Mouse (Mus musculus): ENCODE data around the gene Cracr2a.

The Cracr2a gene

DNA sequence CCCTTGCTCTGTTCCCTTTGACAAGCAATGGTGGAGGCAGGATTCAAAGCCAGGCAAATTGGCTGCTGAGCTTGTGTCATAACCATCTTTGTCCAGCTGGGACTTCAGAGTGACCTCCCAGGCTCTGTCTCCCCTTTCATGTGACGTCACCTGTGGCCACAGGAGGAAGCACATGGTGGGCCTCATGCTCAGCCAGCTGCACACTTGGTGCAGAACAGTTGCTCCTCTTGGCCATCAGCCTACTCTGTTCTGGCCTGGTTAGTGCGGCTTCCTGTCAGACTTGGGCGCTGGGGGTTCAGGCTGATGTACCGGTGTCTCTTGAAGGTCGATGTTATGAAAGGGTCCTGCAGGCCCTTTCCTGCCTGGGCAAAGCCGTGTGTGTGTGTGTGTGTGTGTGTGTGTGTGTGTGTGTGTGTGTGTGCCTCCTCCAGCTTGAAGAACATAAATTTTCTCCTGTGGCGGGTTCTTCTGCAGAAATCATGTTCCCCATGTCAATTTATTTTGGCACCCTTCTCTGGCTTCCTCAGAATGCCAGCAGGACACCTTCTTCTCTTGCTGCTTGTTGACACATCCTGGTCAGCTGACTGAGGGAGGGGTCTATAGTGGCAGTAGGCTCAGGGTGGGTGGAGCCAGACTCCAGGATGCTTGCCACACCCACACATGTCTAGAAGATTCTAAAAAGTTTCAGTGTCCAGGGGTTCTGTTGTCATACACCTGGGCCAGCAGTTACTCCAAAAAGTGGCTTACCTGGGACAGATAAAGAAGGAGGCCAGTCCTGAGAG is 5.0 kb downstream of the Cracr2a start:
- no peak for DNase-seq (ENCODE audit: low spot score in 2 of 2)

DNA sequence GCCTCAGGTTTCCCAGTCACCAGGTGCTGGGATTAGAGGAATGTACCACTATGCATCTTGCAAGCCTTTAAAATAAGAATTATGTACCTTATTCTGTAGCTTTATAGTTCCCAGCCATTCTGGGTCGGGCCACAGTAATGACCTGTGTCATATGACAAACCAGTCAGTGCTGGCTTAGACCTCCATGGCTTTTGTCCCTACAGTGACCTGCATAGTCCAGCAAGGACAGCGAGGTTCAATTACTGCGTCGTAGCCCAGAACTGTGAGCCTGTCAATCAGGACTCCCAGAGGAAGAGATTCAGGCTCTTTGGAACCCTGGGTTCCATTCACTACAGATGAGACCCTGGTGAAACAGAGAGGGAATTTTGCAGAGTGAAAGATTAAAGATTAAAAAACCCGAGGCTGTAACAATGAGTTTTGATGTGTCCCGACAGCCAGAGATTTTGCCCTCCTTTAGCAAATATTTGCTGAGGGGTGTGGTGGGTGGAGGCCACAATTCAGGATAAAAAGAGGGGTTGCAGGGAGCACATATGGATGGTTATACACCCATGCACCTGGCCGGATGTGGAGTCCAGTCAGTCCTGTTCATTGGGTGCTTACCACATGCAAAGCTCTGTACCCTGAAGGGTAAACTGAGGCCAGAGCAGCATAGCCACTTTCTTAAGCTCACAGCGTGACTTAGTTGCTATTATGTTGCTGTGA is 10.9 kb downstream of the Cracr2a start:
- no peak for DNase-seq (ENCODE audit: low spot score in 2 of 2)

DNA sequence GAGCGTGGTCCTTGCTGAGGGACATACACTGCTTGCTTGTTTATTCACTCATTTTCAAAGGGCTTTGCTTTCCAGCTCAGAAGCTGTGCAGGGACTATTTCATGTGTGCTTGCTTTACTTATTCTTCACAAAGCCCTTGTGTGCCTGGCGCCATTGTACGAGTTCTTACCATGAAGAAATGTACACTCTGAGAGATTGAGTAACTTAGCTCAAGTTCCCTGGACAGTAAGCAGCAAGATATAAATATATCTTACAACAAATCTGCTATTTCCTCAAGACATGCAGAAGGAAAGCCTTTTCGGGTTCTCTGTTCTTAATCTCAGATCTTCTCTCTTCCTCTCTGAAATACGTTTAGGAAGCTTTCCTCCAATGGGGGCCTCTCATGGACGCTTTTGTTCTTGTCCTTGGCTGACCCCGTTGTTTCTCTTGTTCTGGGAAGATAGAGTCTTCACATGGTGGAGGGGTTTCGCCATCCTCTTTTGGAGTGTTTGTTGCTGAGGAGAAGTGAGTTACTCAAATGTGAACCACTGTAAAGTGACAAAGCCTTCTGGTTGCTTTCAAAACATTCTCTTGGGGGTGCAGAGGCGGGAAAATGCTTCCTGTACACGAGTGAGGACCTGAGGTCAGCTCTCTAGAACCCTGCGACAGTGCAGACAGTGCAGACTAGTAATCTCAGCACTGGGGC is 12.8 kb downstream of the Cracr2a start:
- DNase-seq (ENCODE audit: low spot score in 2 of 2): no peak

DNA sequence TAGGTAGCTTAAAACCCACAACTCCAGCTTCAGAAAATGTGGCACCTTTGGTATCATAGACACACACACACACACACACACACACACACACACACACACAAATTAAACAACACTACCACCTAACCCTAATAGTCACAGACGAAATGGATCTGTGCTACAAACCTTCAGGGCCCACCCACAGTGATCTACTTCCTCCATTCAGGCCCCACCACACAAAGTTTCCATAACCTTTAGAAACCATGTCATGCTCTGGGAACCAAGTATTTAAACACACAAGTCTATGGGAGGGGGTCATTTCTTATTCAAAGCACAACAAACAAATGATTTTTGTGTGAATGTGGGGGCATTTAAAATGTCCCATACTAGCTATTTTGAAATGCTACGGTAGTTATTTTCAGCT is 14.1 kb downstream of the Cracr2a start:
- no peak for DNase-seq (ENCODE audit: low spot score in 2 of 2)

DNA sequence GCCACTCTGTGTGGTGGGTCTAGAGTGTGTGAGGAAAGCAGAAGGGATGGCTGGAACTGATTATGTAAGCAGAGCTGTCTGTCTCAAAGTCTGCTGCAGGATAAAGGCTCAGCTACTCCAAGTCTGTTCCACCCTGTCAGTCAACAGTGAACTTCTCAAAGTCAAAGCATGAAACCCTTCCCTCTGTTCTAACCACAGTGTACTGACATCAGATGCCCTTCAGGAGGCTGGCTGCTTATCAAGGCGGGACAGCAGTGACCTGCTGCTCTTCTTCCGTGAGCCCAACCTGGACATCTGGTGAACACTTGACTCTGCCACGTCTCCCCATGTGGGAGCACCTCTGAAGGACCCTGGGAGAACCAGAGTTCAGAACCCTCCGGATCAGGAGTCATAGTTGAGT is 16.6 kb downstream of the Cracr2a start:
- no peak for DNase-seq (ENCODE audit: low spot score in 2 of 2)

DNA sequence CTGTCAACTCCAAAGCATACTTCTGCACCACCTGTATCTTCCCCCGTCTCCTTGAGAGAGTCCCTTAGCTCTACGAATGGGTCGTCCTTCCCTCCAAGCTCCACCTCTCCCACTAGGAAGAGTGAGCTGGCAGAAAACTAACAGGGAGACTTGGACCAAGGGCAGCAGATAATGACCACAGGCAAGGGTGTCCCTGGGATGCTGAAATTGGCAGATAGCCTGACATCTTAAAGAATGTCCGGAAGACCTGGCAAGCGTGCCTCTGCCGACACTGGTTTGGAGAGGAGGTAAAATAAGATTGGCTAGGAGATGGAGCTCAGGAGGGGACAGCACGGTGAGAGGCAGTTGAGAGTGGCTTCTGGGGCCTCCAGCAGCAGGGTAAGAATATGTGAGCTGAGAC is 17.2 kb downstream of the Cracr2a start:
- no peak for DNase-seq (ENCODE audit: low spot score in 2 of 2)

DNA sequence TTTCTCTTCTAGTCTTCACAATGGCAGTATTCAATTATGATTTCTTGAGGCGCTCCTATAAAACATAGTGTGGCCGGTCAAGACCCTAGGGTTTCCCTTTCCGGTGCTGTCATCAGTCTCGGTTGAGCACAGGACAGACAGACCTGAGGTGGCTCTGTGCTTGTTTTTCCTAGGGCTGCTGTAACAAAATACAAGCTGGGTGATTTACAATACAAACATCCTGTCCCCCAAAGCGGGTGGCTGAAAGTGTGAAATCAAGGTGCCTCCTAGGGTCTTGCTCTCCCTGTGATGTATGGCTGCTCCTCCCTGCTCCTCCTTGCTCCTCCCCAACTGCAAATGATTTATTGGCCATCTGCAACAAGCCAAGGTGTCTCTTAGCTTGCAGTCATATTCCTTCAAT is 17.7 kb downstream of the Cracr2a start:
- DNase-seq (ENCODE audit: low spot score in 2 of 2): no peak

DNA sequence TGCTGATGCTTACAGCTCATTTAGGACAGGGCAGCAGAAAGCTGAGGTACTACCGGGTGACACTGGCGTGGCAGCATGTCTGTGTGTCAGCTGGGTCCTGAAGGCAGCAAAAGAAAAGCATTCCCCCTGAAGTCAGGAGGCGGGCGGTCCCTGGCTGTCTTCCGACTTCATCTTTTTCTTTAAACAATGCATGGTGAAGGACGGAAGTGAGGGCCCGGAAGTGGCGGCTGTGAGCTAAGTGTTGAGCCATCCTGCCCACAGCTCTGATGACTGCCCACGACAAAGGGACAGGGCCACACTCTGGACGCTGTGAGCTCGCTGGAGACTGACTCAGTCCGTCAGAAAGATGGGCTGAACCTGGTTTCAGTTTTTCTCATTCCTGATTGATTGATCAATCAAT is 20.8 kb downstream of the Cracr2a start:
- no peak for DNase-seq (ENCODE audit: low spot score in 2 of 2)

DNA sequence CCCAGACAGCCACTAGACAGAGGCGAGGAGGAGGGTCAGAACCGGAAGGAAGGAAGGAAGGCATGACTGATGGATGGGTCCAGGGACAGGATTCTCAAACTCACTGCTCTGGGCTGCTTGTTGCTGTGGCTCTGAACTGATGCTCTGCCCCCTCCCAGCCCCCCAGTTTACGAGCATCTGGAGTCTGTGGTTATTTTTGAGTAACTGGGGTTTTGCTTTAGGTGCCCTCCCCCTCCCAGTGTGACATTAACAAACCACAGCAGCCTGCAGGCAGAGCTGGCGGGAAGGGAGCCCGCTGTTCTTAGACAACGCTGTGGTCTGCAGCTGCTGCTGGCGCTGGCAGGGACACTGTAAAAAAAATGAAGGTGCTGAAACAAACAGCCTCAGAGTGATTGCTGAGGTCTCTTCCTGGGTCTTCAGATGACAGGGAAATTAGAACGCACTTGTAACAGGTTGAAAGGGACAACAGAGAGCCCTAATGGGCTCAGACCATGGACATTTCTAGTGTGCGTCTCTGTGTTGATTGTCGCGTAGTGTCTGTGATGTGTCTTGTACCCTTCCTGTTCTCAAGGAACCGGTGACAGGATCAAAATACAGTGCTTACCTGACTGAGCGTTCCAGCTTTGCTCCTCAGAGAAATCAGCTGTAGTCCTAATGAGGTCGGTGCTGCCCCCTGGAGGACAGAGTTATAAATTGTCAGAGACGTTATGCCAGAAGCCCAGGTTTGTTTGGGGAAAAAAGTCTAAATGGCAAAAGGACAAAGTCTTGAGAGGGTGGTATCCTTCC is 21.4 kb downstream of the Cracr2a start:
- DNase-seq (ENCODE audit: low spot score in 2 of 2): peak; percentile 22 to 91

DNA sequence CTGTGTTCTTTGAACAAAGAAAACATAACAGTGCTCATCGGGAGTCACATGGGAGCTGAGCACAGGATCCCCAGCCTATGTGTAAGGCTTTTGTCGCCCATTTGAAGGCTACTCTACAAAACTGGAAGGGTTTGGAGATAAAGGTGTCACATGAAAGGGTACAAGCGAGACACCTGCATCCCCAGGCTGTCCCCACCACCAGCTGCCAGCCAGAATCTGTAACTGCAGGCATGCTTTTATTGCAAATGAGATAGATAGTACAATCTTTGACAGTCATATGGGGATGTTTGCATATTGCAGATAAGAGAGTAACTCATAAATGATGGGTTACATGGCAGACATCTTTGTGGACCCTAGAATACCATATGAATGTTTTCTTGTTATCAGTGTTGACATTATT is 30.3 kb downstream of the Cracr2a start:
- no peak for DNase-seq (ENCODE audit: low spot score in 2 of 2)

DNA sequence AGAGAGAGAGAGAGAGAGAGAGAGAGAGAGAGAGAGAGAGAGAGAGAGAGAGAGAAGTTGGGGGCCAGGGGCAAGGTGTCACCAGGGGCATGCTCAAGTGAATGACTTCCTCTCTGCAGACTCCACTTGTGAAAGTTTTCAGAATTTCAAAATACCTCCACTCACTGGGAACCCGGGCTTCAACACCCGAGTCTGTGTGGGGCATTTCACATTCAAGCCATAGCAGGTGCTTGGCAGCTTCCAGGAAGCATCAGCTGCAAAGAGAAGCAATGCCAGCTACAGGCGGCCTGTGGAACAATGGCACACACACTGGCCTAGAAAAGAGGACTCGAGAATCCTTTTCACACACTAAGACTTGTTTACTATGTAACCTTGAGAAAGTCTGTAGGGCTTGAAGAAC is 32.3 kb downstream of the Cracr2a start:
- peak in 1 of 2 experiments; percentile 16 for DNase-seq (ENCODE audit: low spot score in 2 of 2)

DNA sequence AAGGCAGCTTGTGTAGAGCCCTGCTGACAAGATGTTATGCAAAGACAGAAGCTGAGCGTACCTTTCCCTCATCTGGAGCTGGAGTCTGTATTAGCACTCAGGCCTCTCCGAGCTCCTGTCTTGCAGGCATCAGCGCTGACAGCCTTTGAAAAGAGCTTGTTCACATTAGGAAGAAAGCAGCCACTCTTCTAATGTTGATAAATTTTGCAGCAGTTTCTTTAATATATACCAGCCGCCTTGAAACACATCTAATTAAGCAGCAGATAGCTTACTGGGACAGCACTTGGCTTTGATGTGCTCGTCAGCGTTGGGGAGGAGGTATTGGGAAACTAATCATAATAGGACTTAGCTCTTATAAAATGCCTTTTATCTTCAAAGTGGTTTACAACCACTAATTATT is 38.1 kb downstream of the Cracr2a start:
- no peak for DNase-seq (ENCODE audit: low spot score in 2 of 2)

DNA sequence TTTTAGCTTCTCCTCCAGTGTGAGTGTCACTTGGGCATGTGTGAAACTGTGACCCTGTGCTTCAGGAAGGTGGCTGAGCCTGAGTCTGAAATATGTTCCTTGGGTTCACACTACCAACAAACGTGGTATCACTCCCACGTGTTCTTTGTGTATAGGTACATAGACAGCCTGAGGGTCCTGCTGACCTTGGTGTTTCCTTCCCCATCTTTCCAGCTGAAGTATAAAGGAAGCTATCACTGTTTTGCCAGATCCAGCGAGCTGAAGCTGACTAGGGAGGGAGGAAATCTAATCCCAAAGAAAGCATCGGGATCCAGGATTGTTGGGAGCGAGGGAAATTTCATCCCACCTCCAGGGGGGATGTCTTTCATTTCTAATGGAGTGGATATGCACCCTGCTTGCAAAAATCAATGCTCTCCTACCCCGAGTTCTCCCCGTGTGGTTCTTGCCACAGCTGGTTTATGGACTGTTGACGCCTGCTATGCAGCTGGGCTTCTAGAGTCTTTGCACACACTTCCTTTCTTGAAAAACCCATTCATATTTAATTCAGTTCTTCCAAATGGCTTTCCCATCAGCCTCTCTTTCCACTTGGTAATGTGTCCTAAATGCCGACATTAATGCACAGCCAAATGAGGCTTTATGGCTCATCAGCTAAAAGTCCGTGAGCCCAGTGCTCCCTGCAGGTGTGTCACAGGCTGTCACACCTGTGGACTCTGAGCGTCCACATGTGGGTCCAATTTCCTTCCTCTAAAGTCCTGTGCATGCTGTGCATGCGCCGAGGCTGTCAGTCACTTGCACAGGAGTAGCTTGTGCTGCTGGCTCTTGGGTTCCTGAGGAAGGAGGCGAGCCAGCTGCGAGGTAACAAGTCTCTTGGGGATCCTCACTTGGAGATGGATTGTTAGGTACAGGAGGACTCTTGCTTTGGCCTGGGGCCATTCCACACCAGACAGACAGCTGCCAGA is 44.2 kb downstream of the Cracr2a start:
- no peak for DNase-seq (ENCODE audit: low spot score in 2 of 2)

DNA sequence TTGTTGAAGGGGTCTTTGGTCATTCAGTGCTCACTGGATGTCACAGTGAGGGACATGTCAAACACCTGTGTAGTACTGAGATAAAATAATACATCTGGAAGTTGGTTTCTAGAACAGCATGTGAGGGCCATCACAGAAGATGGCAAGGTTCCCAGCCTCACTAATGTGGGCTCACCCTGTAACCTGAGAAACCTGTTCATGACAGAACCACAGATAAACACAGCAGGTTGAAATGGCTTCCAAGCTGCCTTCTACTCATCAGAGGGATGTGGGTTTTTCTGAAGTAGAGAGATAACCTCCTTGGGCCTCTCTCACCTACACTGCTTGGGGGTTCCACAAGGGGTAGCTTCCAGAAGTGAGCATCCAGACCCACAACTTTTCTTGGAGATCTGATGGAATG is 48.5 kb downstream of the Cracr2a start:
- no peak for DNase-seq (ENCODE audit: low spot score in 2 of 2)

DNA sequence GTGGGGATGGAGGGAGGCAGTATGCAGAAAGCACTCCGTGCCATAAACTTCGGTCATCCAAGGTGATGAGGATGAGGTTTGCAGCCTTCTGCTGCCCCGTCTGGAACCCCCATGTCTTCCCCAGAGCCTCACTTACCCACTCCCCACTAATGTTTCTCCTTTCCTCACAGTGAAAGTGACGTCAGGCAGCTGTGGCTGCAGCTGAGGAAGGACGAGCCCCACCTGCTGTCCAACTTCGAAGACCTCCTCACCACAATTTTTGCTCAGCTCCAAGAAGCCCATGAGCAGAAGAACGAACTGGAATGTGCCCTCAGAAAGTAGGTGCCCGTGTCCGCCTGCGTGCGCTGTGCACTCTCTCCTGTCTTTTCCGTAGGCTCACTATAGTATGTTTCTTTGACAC is 50.1 kb downstream of the Cracr2a start:
- no peak for DNase-seq (ENCODE audit: low spot score in 2 of 2)

DNA sequence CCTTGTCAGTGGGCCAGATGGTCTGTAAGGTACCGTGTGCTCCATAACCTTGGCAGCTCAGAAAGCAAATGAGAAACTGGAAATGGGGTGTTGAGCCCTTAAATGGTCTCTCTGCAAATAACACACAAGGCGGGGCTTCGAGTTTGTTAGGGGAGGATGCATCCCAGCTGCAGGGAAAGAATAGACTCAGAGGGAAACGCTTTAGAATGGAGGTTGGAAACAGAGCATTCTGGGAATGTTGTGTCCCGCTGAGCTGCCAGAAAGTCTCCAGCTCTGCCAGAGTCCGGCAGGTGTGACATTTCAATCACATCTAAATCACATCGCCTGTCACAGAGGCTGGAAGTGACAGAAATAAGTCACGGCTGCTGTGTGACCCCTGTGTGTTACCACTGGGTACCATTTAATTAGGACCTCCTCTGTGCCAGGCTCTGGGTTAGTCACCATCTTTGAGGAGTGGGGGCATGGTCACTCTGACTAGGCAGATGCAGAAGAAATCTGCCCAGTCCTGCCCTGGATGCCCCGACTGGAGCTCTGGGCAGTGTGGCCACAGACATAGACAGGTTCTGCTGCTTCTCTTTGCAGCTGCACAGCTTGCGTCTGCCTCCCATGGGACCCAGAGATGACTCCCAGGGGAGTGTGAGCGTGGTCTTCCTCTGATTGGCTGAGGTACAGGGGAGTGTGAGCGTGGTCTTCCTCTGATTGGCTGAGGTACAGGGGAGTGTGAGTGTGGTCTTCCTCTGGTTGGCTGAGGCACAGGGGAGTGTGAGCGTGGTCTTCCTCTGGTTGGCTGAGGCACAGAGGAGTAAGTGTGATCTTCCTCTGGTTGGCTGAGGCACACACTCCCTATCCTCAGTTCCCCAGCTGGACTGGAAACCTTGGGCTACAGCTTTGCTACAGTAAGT is 53.2 kb downstream of the Cracr2a start:
- no peak for DNase-seq (ENCODE audit: low spot score in 2 of 2)

DNA sequence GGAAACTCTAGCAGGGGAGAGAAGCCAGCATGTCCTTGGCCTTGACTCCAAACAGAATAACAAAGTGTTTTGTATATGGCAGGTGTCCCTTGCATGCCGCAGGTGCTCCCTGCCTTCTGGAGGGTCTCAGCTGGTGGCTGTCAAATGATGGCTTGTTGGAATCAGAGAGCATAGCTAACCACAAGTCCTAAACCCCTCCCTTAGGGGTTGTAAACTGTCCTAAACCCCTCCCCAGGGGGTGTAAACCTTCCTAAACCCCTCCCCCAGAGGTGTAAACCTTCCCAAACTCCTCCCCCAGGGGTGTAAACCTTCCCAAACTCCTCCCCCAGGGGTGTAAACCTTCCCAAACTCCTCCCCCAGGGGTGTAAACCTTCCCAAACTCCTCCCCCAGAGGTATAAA is 55.5 kb downstream of the Cracr2a start:
- DNase-seq (ENCODE audit: low spot score in 2 of 2): no peak

DNA sequence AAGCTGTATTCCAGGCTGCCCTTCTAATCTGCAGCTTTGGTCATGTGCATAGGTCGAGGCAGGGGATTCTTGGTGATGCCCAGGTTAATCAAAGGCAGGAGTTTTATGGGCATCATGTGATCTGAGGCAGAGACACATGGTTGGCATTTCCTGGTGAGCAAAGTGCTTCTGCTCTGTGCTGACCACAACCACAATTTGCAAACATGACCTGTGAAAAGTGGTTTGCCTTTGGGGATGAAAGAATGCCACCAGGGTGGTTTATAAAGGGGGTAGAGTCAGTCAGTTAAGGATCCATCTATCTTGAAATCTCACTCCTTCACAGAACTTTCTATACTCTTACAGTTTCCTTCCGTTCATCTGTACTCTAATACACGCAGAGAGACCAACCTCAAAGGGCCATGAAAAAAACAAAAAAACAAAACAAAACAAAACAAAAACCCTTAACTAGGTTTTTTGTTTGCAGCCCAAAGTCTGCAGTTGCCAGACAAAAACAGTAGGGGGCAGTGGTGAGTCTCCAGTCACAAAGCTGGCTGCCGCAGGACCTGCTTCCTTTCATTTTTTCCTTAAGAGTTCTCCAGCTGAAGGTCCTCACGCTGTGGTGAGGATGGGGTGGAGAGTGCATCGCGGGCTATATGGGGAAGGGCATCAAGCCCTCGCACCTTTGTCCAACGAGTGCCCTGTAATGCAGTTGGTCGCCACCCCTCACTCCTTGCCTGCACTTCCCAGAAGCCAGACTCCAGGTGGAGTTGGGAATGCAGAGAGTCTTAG is 56.3 kb downstream of the Cracr2a start:
- DNase-seq (ENCODE audit: low spot score in 2 of 2): peak in 1 of 2 experiments; percentile 42

DNA sequence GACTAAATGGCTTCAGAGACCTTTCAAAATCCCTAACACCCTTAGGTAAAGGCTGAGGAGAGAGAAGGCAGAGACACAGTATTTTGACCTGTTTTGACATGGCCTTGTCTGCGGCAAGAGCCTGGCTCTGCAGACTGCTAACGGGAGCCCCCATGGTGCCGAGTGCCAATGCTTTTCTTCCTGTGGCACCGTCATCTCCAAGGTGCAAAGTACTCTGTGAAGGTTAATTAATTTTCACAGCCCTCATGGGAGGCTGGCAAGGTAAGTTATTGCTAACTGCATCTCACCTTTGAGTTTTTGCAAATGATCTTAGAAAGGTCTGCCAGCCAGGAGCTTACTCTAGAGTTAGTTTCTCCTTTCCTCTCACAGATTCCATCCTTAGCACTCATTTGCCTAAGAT is 57.5 kb downstream of the Cracr2a start:
- DNase-seq (ENCODE audit: low spot score in 2 of 2): no peak
